19 mouse cellular contexts compared by ENCODE assay signal in genomic region chr1:134173081-134173480, GRCm38 (mm10). TPM values are rescaled to one million over a fixed set of nuclear protein-coding genes. Genes with fewer than 3 reads are reported as not detected.
"Had no signal": no experiment of that assay in that cellular context is flagged by ENCODE, and none has a peak within 500 bp of the region (broad histone marks: within the 10 kb centered on the region; RNA-seq: fewer than 3 reads in every experiment).

No protein-coding gene starts in this region.

- H3K9ac ChIP-seq: neural tube, embryonic 13.5 days; neural tube, embryonic 15.5 days; stomach, embryonic 15.5 days had no signal

- H3K9me3 ChIP-seq: neural tube, embryonic 13.5 days; neural tube, embryonic 15.5 days; stomach, embryonic 15.5 days had no signal

- H3K4me1 ChIP-seq: neural tube, embryonic 13.5 days; neural tube, embryonic 15.5 days; stomach, embryonic 15.5 days had no signal

- H3K4me2 ChIP-seq: neural tube, embryonic 13.5 days; neural tube, embryonic 15.5 days; stomach, embryonic 15.5 days had no signal

- H3K36me3 ChIP-seq: neural tube, embryonic 13.5 days; neural tube, embryonic 15.5 days; stomach, embryonic 15.5 days had no signal

- DNase-seq: retina, postnatal 1 day; right cerebral cortex, adult 18-20 months; right cerebral cortex, postnatal 14 days; right cerebral cortex, postnatal 25 days; right cerebral cortex, postnatal 4 days; spleen, adult 18-20 months; thymus, adult 18-20 months; thymus, adult 2 months; thymus, postnatal 14 days; thymus, postnatal 25 days; thymus, postnatal 36 days; thymus, postnatal 4 days had no signal

- H3K4me3 ChIP-seq: neural tube, embryonic 13.5 days; neural tube, embryonic 15.5 days; stomach, embryonic 15.5 days had no signal

- H3K27ac ChIP-seq: neural tube, embryonic 13.5 days; neural tube, embryonic 15.5 days; stomach, embryonic 15.5 days had no signal

- H3K27me3 ChIP-seq: neural tube, embryonic 13.5 days; neural tube, embryonic 15.5 days; stomach, embryonic 15.5 days had no signal

RNA-seq across cellular contexts. Expression of gene Mybph, which starts 20.2 kb away (rescaled TPM):
- total RNA-seq: neutrophil, adult 5-6 weeks had no signal
- polyA plus RNA-seq: spleen, adult 2 months; stomach, embryonic 14.5 days; urinary bladder, adult 2 months had no signal
